In the genomic region with DNA sequence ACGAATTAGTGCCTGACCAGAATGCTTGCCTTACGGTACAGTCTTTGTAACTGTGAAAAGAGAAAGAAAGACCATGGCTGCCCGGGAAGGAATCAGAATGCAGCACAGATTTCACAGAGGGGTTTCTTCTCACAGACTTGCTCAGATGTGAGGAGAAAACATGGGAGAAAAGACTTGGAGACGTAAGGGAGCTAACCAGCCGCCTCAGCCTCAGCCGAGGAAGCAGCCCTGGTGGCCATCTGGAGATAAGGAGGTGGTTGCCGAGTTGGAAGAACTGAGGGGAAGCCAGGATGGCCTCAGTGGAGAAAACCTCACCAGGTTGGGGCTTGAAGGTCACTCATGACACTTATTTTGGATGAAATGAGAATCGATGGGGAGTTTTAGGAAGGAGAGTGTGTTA, we compare ENCODE assay signal across 21 mouse cellular contexts. TPM values are rescaled to one million over a fixed set of nuclear protein-coding genes. Genes with fewer than 3 reads are reported as not detected.
DNase-seq lines count a peak whose midpoint lies in the region; ATAC-seq and TF ChIP-seq lines count a peak whose summit lies in the region.
"Had no signal": no experiment of that assay in that cellular context is flagged by ENCODE, and none has a peak within 500 bp of the region (broad histone marks: within the 10 kb centered on the region; RNA-seq: fewer than 3 reads in every experiment).

No protein-coding gene starts in this region.

- no peak overlapping the region for H3K4me3 ChIP-seq in left cerebral cortex, adult 2 months
- H3K4me3 ChIP-seq in hindbrain, embryonic 16.5 days (ENCODE audit: low read length) = no peak overlapping the region
- H3K4me3 ChIP-seq: embryonic facial prominence, embryonic 10.5 days; embryonic facial prominence, embryonic 12.5 days; forebrain, embryonic 13.5 days; forebrain, embryonic 15.5 days had no signal

- no peaks in the 10 kb centered on the region for H3K36me3 ChIP-seq in hindbrain, embryonic 16.5 days (ENCODE audit: control insufficient read depth, insufficient read depth, low read length)
- H3K36me3 ChIP-seq: embryonic facial prominence, embryonic 10.5 days; embryonic facial prominence, embryonic 12.5 days; forebrain, embryonic 15.5 days had no signal

- peak; percentile 17 to 19 for DNase-seq in frontal cortex, postnatal 36 days (ENCODE audit: low spot score in 2 of 2)
- no peak for DNase-seq in frontal cortex, postnatal 25 days (ENCODE audit: low spot score in 2 of 2)
- DNase-seq in left cerebral cortex, adult 2 months (ENCODE audit: extremely low spot score in 1 of 2, low spot score in 2 of 2) = peak in 1 of 2 experiments; percentile 26
- DNase-seq in left cerebral cortex, postnatal 4 days = no peak
- DNase-seq in right cerebral cortex, adult 18-20 months = peak; percentile 38
- DNase-seq in right cerebral cortex, postnatal 4 days = no peak
- DNase-seq in brain, adult 2 months (ENCODE audit: low read depth, low spot score) = peak; percentile 43
- DNase-seq: adrenal gland, adult 2 months; adrenal gland, postnatal 10 days; adrenal gland, postnatal 25 days; cerebellum, adult 11-12 months; cerebellum, adult 2 months; cerebellum, adult 9-10 months; cerebellum, postnatal 10 days; cerebellum, postnatal 25 days had no signal

- H3K9ac ChIP-seq in hindbrain, embryonic 16.5 days (ENCODE audit: low read depth, low read length) = no peak overlapping the region
- H3K9ac ChIP-seq: embryonic facial prominence, embryonic 12.5 days; forebrain, embryonic 13.5 days; forebrain, embryonic 15.5 days had no signal

- H3K27ac ChIP-seq in left cerebral cortex, adult 2 months = peak overlapping the region; percentile 53
- no peak overlapping the region for H3K27ac ChIP-seq in hindbrain, embryonic 16.5 days (ENCODE audit: low read depth, low read length)
- H3K27ac ChIP-seq: embryonic facial prominence, embryonic 10.5 days; embryonic facial prominence, embryonic 12.5 days; forebrain, embryonic 13.5 days; forebrain, embryonic 15.5 days had no signal

- intact Hi-C loops in left cerebral cortex, adult 2 months (cut with DNase I) = no loop called here
- intact Hi-C loops in left cerebral cortex, postnatal 4 days (cut with DNase I) = no loop called here

- TF ChIP-seq CTCF in left cerebral cortex, adult 2 months (IDR thresholded peaks at IDR 0.05) = peak; percentile 11; the same call in 1 of the 2 replicates

- H3K27me3 ChIP-seq in hindbrain, embryonic 16.5 days (replicated peaks; ENCODE audit: control insufficient read depth, insufficient read depth, low read length) = no peaks in the 10 kb centered on the region
- H3K27me3 ChIP-seq: embryonic facial prominence, embryonic 12.5 days; forebrain, embryonic 13.5 days; forebrain, embryonic 15.5 days had no signal

- no peak for ATAC-seq in hindbrain, embryonic 16.5 days
- ATAC-seq: forebrain, embryonic 13.5 days; forebrain, embryonic 15.5 days had no signal

- H3K4me2 ChIP-seq in hindbrain, embryonic 16.5 days (ENCODE audit: low read length) = no peak overlapping the region
- H3K4me2 ChIP-seq: embryonic facial prominence, embryonic 12.5 days; forebrain, embryonic 13.5 days; forebrain, embryonic 15.5 days had no signal

- no peaks in the 10 kb centered on the region for H3K4me1 ChIP-seq in hindbrain, embryonic 16.5 days (ENCODE audit: control insufficient read depth, insufficient read depth, low read depth, low read length)
- H3K4me1 ChIP-seq: embryonic facial prominence, embryonic 12.5 days; forebrain, embryonic 13.5 days; forebrain, embryonic 15.5 days had no signal

- WGBS in hindbrain, embryonic 16.5 days = 71% methylated on average over 8 of the region's 8 CpGs

- no peaks in the 10 kb centered on the region for H3K9me3 ChIP-seq in hindbrain, embryonic 16.5 days (ENCODE audit: control insufficient read depth, low read length)
- H3K9me3 ChIP-seq: embryonic facial prominence, embryonic 10.5 days; embryonic facial prominence, embryonic 12.5 days; forebrain, embryonic 13.5 days; forebrain, embryonic 15.5 days had no signal

RNA-seq across cellular contexts. Expression of a gene that starts 8.7 kb away (rescaled TPM):
- 1 to 10 TPM; 3.3 to 4.1 TPM for total RNA-seq in left cerebral cortex, adult 2 months (2021)
- total RNA-seq in left cerebral cortex, postnatal 4 days (2021) = 1 to 10 TPM; 1.3 to 1.5 TPM
- polyA plus RNA-seq in hindbrain, embryonic 16.5 days (2015; fragmentation: Nextera tagmentation; extraction: Ambion mirVana) = 2.2 and 2.9 TPM in 2 replicates
- total RNA-seq: adrenal gland, postnatal 10 days; adrenal gland, postnatal 25 days; MEL had no signal
- polyA plus RNA-seq: adrenal gland, adult 2 months had no signal

Comparison
In these comparisons a context has a peak if more than half of its experiments do, and no peak if none do; other contexts are left out.
1. DNase-seq: peak in frontal cortex, postnatal 36 days (2 of 2), right cerebral cortex, adult 18-20 months (single experiment) and brain, adult 2 months (single experiment); none in frontal cortex, postnatal 25 days (0 of 2), left cerebral cortex, postnatal 4 days (single experiment) and right cerebral cortex, postnatal 4 days (single experiment).